Mouse (Mus musculus) spleen, postnatal 14 days (tissue): ENCODE data around the gene Nrxn3.

Experiments
- DNase-seq, 2 experiments: peaks; one replicate each; pipeline ENCODE4 v3.0.0; 2021 to 2022; ENCODE audit warnings: low spot score in 2 of 2

Nrxn3 gene

GRCm38 (mm10) chr12:89513759-89514158, 791.1 kb downstream of the Nrxn3 start:
- no peak for DNase-seq

GRCm38 (mm10) chr12:89516046-89516445, 793.4 kb downstream of the Nrxn3 start:
- no peak for DNase-seq

GRCm38 (mm10) chr12:89530679-89531350, 808.1 kb downstream of the Nrxn3 start:
- no peak for DNase-seq

- no peak for DNase-seq
These were observed 828.6 kb downstream of the Nrxn3 start for GRCm38 (mm10) chr12:89551291-89551690.

GRCm38 (mm10) chr12:89553223-89553880, 830.7 kb downstream of the Nrxn3 start:
- no peak for DNase-seq

GRCm38 (mm10) chr12:89554171-89554570, 831.5 kb downstream of the Nrxn3 start:
- DNase-seq: no peak

- DNase-seq: no peak
These were observed 832.2 kb downstream of the Nrxn3 start for GRCm38 (mm10) chr12:89554740-89555430.

- DNase-seq: no peak
These were observed 836.2 kb downstream of the Nrxn3 start for GRCm38 (mm10) chr12:89558921-89559320.

- DNase-seq: no peak
These were observed 839.4 kb downstream of the Nrxn3 start for GRCm38 (mm10) chr12:89561989-89562565.

GRCm38 (mm10) chr12:89568723-89569377, 846.2 kb downstream of the Nrxn3 start:
- DNase-seq: no peak

- no peak for DNase-seq
These were observed 869.8 kb downstream of the Nrxn3 start for GRCm38 (mm10) chr12:89592459-89592858.

- DNase-seq: no peak
These were observed 891.0 kb downstream of the Nrxn3 start for GRCm38 (mm10) chr12:89613670-89614069.

- DNase-seq: no peak
These were observed 903.1 kb downstream of the Nrxn3 start for GRCm38 (mm10) chr12:89625746-89626145.

GRCm38 (mm10) chr12:89640046-89640445, 917.4 kb downstream of the Nrxn3 start:
- DNase-seq: no peak

- no peak for DNase-seq
These were observed 918.8 kb downstream of the Nrxn3 start for GRCm38 (mm10) chr12:89641460-89641859.

- no peak for DNase-seq
These were observed 930.5 kb downstream of the Nrxn3 start for GRCm38 (mm10) chr12:89653211-89653610.

GRCm38 (mm10) chr12:89661219-89661618, 938.5 kb downstream of the Nrxn3 start:
- no peak for DNase-seq

GRCm38 (mm10) chr12:89668856-89669255, 946.2 kb downstream of the Nrxn3 start:
- no peak for DNase-seq

- DNase-seq: no peak
These were observed 950.1 kb downstream of the Nrxn3 start for GRCm38 (mm10) chr12:89672819-89673218.

GRCm38 (mm10) chr12:89685633-89686032, 963.0 kb downstream of the Nrxn3 start:
- DNase-seq: no peak

- DNase-seq: no peak
These were observed 966.4 kb downstream of the Nrxn3 start for GRCm38 (mm10) chr12:89689086-89689485.

GRCm38 (mm10) chr12:89699469-89699868, 976.8 kb downstream of the Nrxn3 start:
- no peak for DNase-seq
